Comparison of ENCODE assay signal across 8 mouse cellular contexts in the genomic region with DNA sequence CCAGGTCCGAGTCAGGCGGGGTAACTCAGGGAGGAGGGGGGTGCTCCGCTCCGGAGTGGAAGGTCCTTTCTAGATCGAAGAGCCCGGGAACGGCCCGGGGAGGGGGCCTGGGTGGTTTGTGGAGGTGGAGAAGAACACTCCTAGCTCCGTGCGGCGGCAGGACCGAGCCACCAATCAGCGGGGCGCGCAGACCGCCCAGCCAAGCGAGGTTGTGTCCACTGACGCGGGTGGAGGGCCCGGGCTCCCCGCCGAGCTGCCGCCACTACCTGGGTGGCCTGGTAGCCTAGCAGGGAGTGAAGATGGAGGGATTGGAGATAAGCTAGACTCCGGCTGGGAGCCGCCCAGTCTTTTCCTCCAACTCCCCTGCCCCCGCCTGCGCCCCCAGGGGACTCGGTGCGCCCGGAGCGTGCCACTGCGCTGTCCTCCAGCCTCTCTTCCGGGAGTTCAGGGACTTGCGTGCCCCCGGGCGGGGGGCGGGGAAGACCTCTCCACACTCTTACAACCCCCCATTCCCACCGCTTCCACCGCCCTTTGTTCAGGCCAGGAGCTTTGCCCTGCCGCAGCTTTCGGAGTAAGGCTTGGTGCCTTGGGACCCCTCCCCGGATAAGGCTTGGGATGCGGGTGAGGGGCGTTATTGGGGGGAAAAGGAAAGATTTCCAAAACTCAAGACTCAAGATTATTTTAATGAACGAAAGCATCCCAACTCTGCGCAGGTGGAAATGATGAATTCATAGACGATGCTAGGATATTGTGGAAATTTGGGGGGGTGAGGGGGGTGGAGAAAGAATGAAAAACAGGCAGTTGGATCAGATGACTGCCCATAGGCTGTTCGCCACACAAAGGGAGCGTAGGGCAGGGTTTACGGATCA. TPM values are rescaled to one million over a fixed set of nuclear protein-coding genes. Genes with fewer than 3 reads are reported as not detected.
DNase-seq lines count a peak whose midpoint lies in the region; ATAC-seq and TF ChIP-seq lines count a peak whose summit lies in the region.

No protein-coding gene starts in this region.

- no peak for DNase-seq in kidney, postnatal 0 days (ENCODE audit: low spot score)
- DNase-seq in kidney, adult 18-20 months = no peak
- peak; percentile 50 for DNase-seq in forebrain, embryonic 14.5 days (ENCODE audit: low spot score)
- DNase-seq in left cerebral cortex, adult 2 months (ENCODE audit: extremely low spot score in 1 of 2, low spot score in 2 of 2) = peak; percentile 50 to 68
- no peak for DNase-seq in adrenal gland, adult 2 months
- no peak for DNase-seq in thymus, postnatal 10 days (ENCODE audit: low spot score in 2 of 2)

- H3K4me3 ChIP-seq in kidney, postnatal 0 days (replicated peaks; ENCODE audit: low read depth, low read length) = peak overlapping the region; percentile 28
- H3K4me3 ChIP-seq in brown adipose tissue, adult 24 weeks (ENCODE audit: insufficient read depth, low read depth, low read length) = peak overlapping the region; percentile 45
- peak overlapping the region; percentile 43 for H3K4me3 ChIP-seq in forebrain, embryonic 14.5 days (ENCODE audit: low read depth, low read length)
- H3K4me3 ChIP-seq in left cerebral cortex, adult 2 months = peak overlapping the region; percentile 61
- peak overlapping the region; percentile 65 for H3K4me3 ChIP-seq in neural tube, embryonic 12.5 days

- H3K9ac ChIP-seq in kidney, postnatal 0 days (ENCODE audit: low read depth, low read length) = no peak overlapping the region
- peak overlapping the region; percentile 70 for H3K9ac ChIP-seq in forebrain, embryonic 14.5 days (ENCODE audit: low read length)
- peak overlapping the region; percentile 67 for H3K9ac ChIP-seq in neural tube, embryonic 12.5 days

- H3K36me3 ChIP-seq in kidney, postnatal 0 days (ENCODE audit: insufficient read depth, low read length) = no peaks in the 10 kb centered on the region
- no peaks in the 10 kb centered on the region for H3K36me3 ChIP-seq in forebrain, embryonic 14.5 days (ENCODE audit: control insufficient read depth, insufficient read depth, low read length)
- H3K36me3 ChIP-seq in neural tube, embryonic 12.5 days = no peaks in the 10 kb centered on the region

- under 1% methylated on average over 50 of the region's 50 CpGs for WGBS in kidney, postnatal 0 days
- under 1% methylated on average over 48 of the region's 50 CpGs for WGBS in forebrain, embryonic 14.5 days
- WGBS in neural tube, embryonic 12.5 days = under 1% methylated on average over 50 of the region's 50 CpGs

- TF ChIP-seq CTCF in kidney, postnatal 0 days (IDR thresholded peaks at IDR 0.05; ENCODE audit: low read depth) = no peak
- no peak for TF ChIP-seq CTCF in left cerebral cortex, adult 2 months (IDR thresholded peaks at IDR 0.05)

- no peak overlapping the region for H3K27ac ChIP-seq in kidney, postnatal 0 days
- no peak overlapping the region for H3K27ac ChIP-seq in brown adipose tissue, adult 24 weeks (replicated peaks; ENCODE audit: low read depth, low read length)
- H3K27ac ChIP-seq in forebrain, embryonic 14.5 days (ENCODE audit: low read depth, low read length) = peak overlapping the region; percentile 71
- H3K27ac ChIP-seq in left cerebral cortex, adult 2 months = peak overlapping the region; percentile 90
- peak overlapping the region; percentile 82 for H3K27ac ChIP-seq in neural tube, embryonic 12.5 days

- H3K9me3 ChIP-seq in kidney, postnatal 0 days (replicated peaks; ENCODE audit: low read length) = no peaks in the 10 kb centered on the region
- no peaks in the 10 kb centered on the region for H3K9me3 ChIP-seq in forebrain, embryonic 14.5 days (replicated peaks; ENCODE audit: control insufficient read depth, low read length)
- no peaks in the 10 kb centered on the region for H3K9me3 ChIP-seq in neural tube, embryonic 12.5 days

- H3K4me2 ChIP-seq in kidney, postnatal 0 days (ENCODE audit: low read length) = peak overlapping the region; percentile 54
- peak overlapping the region; percentile 68 for H3K4me2 ChIP-seq in forebrain, embryonic 14.5 days (ENCODE audit: low read length)
- peak overlapping the region; percentile 94 for H3K4me2 ChIP-seq in neural tube, embryonic 12.5 days (replicated peaks)

- H3K27me3 ChIP-seq in kidney, postnatal 0 days (ENCODE audit: insufficient read depth, low read length) = peaks cover 64% of the 10 kb centered on the region
- H3K27me3 ChIP-seq in forebrain, embryonic 14.5 days (replicated peaks; ENCODE audit: control insufficient read depth, insufficient read depth, low read length) = peaks cover 46% of the 10 kb centered on the region
- H3K27me3 ChIP-seq in neural tube, embryonic 12.5 days (replicated peaks) = peaks cover 40% of the 10 kb centered on the region

- no peak; the same call in none of the 2 replicates for ATAC-seq in kidney, postnatal 0 days (replicated peaks; ENCODE audit: low FRiP score, low read depth)
- ATAC-seq in forebrain, embryonic 14.5 days = peak; percentile 56
- peak; percentile 93 for ATAC-seq in neural tube, embryonic 12.5 days (ENCODE audit: low FRiP score, low read depth)

- intact Hi-C loops in left cerebral cortex, adult 2 months (cut with DNase I) = loop anchor here (1.0 to 5.0 kb wide), 9 partner anchors 15 to 1710 kb away; no protein-coding TSS in a partner anchor

- peaks cover 7% of the 10 kb centered on the region; the same call in 1 of the 2 replicates for H3K4me1 ChIP-seq in kidney, postnatal 0 days (replicated peaks; ENCODE audit: insufficient read depth, low read length)
- H3K4me1 ChIP-seq in brown adipose tissue, adult 24 weeks (ENCODE audit: control insufficient read depth, insufficient read depth, insufficient read length, low read length) = no peaks in the 10 kb centered on the region
- H3K4me1 ChIP-seq in forebrain, embryonic 14.5 days (ENCODE audit: control insufficient read depth, insufficient read depth, low read length) = peaks cover 13% of the 10 kb centered on the region; the same call in 1 of the 2 replicates
- peaks cover 22% of the 10 kb centered on the region for H3K4me1 ChIP-seq in neural tube, embryonic 12.5 days

RNA-seq across cellular contexts. Expression of gene Bdnf, which starts 3.0 kb away (rescaled TPM):
- polyA plus RNA-seq in kidney, postnatal 0 days (2015; fragmentation: Nextera tagmentation; extraction: Ambion mirVana) = 0.93 and 0.95 TPM in 2 replicates
- polyA plus RNA-seq in brown adipose tissue, adult 24 weeks (2012; ENCODE audit: insufficient read depth, insufficient read length, missing spikeins) = not detected in 2 replicates
- 2.0 and 2.9 TPM in 2 replicates for polyA plus RNA-seq in forebrain, embryonic 14.5 days (2014; fragmentation: Nextera tagmentation; extraction: Ambion mirVana)
- total RNA-seq in left cerebral cortex, adult 2 months (2021) = 10 to 100 TPM; 35.5 to 39.3 TPM
- polyA plus RNA-seq in neural tube, embryonic 12.5 days (2016; fragmentation: Nextera tagmentation; extraction: Ambion mirVana) = 1.9 and 2.7 TPM in 2 replicates
- under 1 TPM in 1 of 2 experiments, not detected in 1; 0.14 TPM for total RNA-seq in adrenal gland, adult 2 months (2021)
- polyA plus RNA-seq in adrenal gland, adult 2 months (2012; rRNA removed) = 0.03 TPM in 1 of 2 replicates, not detected in the other

Comparison
In these comparisons a context has a peak if more than half of its experiments do, and no peak if none do; other contexts are left out.
1. DNase-seq: peak in forebrain, embryonic 14.5 days (single experiment) and left cerebral cortex, adult 2 months (2 of 2); none in kidney, postnatal 0 days (single experiment), kidney, adult 18-20 months (single experiment), adrenal gland, adult 2 months (single experiment) and thymus, postnatal 10 days (0 of 2).
2. H3K27ac ChIP-seq: peak in forebrain, embryonic 14.5 days (single experiment), left cerebral cortex, adult 2 months (single experiment) and neural tube, embryonic 12.5 days (single experiment); none in kidney, postnatal 0 days (single experiment) and brown adipose tissue, adult 24 weeks (single experiment).
3. Peak in every context shown above with its lines, with median percentiles within 50 percentile points of each other: H3K4me2 ChIP-seq and H3K4me3 ChIP-seq.